Comparison of ENCODE assay signal across 21 mouse cellular contexts in genomic region chr7:131677126-131677525, GRCm38 (mm10).
"Had no signal": no experiment of that assay in that cellular context is flagged by ENCODE, and none has a peak within 500 bp of the region (broad histone marks: within the 10 kb centered on the region; RNA-seq: fewer than 3 reads in every experiment).

No protein-coding gene starts in this region.

- ATAC-seq: forebrain, embryonic 13.5 days; forebrain, embryonic 14.5 days; forebrain, embryonic 15.5 days; forebrain, embryonic 16.5 days; forebrain, postnatal 0 days had no signal

- DNase-seq: cerebellum, adult 8-10 months; cerebellum, adult 9-10 months; cerebellum, adult 9-11 months; cerebellum, postnatal 10 days; cerebellum, postnatal 14 days; cerebellum, postnatal 25 days; cerebellum, postnatal 36 days; embryo, embryonic 11 days; forebrain, postnatal 0 days; gastrocnemius, adult 2 months; gastrocnemius, postnatal 10 days; gastrocnemius, postnatal 14 days; gastrocnemius, postnatal 25 days; gastrocnemius, postnatal 36 days; heart, adult 11 months; heart, adult 18-20 months; heart, adult 2 months had no signal
